Mouse (Mus musculus): ENCODE measurements around the gene Lmo4.

The Lmo4 gene

DNA sequence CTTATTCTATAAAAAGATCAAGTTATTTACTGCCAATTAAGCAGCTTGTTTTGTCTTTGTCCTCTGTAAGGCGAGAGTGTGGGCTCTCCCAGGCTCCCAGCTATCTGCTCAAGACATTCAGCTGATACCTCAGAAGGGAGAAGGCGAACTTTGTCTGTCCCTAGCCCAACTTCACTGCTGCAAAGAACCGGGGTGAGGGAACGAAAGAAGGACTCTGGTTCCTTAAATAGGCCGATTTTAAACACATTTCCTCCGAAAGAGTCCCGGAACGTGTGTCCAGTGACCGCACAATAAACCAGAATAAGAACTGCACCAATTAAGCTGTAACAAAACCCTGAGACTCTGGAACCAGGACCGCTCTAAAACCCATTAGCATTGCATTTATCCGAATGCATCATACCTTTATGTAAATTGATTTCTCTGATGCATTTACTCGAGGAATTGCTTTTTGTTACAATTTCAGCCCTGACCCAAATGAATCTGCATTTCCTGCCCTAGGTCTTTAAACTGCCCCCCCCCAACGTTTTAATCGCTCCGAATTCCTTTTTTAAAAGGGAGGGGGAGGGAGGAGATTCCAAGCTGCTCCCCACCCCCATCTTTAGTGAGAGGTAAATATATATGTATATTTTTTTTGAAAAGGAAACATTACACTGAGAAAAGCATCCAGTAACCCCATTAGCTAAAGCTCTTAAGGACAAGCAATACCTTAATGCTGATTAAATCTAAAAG, 1.6 kb downstream of the Lmo4 start:
- DNase-seq: peak; percentile 67

DNA sequence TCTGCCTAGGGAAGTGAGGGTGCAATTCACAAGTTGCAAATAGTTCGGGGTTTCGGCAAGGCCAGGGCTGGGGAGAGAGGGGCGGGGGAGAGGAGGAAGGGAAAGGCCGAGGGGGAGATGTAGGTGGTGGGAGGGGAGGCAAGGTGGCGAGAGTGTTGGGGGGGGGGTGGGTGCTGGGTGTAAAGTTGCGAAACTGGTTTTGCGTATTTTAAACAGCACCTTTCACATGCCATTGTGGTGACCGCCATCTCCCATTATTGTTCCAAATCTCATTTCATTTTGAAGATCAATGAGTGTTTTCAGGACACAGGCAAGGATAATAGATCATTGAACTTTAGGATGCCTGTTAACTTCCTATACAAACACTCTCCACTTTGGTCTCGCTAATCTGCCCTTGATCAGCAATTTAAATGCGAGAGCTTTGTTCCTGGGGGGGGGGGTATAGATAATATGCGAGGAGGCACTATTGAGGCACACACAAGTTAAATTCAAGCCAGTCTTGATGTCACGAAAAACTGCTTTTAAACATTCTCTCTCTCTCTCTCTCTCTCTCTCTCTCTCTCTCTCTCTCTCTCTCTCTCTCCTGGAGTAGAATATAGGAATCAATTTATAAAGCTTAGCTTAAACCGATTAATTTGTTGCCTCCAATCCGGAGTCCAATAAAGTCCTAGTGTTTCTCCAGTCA, 2.3 kb downstream of the Lmo4 start:
- DNase-seq: no peak

DNA sequence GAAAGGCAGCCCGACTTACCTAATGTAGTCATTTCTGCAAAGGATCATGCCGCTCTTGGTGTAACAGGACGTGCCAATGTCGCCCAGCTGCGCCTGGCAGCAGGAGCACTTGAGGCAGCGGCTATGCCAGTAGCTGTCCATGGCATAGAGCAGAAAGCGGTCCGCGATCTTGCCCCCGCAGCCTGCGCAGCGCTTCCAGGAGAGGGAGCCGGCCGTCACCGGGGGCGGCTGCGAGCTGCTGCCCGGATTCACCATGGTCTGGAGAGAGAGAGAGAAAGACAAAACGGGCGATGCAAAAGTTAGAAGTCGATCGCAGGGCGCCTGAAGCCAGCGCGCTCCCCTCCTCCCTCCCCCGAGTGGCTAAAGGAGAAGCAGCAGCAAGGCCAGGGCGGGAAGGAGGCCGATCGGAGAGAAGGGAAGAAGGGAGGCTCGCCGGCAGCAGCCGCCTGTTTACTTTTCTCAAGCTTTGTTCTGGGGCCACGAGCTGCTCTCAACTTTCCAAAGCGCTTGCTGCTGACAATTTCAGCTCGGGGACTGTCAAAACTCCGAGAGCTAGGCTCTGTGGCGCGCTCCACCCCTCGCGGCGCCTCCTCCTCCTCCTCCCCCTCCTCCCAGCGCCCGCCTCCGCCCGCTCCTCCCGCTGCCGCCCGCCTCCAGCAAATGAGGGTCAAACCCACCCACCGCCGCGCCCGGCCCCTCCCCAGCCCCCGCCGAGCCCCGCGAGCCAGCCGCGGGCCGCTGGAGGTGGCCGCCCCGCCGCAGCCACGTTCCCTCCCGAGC, 3.0 kb downstream of the Lmo4 start:
- DNase-seq: peak; percentile 92

DNA sequence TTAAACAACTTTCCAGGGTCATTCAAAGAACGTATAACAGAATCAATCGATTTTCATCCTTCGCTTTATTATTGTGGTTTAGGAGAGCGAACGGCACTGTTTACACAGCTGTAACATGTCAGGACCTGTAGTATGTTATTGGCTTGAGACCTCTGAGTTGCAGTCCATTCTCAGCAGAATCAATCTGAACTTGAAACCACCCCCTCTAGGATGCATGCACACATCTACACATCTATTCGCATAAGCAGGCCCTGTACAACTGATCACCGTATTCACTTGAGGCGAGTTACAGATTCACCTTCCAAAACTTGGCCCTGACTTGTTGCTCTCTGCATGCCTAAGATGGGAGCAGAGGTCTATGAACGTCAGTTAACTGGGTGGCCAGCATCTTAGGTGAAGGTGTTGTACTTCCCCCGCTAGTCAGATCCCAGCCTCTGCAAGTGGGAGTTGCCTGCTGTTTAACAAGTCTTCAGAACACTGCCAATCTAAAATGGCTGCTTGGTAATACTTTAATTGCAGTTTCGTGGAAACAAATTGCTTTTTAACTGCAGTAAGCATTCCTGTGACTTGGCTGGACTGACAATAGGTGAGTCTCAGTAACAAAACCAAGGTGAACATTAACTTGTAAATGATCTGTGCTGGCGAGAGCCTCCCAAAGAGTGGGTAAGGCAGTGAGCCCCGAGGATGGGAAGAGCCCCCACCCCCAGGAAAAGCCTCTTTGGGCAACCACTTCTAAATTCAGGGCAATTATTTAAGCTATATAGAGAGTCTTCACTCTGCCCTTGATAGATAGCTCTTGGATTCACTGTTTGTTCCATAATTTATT, 19.5 kb downstream of the Lmo4 start:
- DNase-seq: no peak

DNA sequence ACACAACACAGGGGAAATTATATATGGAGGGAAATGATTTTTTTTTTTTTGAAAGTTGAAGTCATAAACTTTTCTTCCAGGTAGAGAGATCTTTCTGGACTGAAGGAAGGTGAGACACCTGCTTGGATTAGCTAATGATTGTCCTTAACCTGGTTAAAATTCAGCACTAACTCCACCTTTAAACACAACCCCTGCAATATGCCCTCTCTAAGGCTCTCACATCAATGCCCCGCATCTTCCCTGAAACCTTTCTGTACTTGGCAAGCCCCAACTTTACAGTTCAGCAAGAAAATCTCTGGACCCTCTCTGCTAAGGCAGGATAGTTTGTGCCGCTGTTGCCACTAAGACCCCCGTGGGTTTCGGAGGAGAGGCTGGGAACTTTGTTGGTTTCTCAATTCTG, 20.1 kb downstream of the Lmo4 start:
- no peak for DNase-seq

DNA sequence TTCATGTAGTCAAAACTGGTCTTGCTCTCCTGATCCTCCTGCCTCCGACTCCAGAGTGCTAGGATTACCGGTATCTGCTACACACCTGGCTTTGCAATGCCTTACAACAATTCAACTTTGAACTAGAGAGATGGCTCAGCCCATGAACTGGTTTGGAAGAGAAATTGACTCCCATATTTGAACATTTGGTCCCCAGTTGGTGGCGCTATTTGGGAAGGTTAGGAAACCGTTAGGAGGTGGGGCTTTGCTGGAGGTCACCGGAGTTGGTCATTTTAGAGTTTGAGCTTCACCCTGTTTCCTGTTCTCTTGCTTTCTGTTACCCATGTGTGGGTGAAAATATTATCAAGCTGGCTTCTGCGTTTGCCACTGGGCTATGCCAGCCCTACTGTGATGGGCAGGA, 22.8 kb downstream of the Lmo4 start:
- no peak for DNase-seq

DNA sequence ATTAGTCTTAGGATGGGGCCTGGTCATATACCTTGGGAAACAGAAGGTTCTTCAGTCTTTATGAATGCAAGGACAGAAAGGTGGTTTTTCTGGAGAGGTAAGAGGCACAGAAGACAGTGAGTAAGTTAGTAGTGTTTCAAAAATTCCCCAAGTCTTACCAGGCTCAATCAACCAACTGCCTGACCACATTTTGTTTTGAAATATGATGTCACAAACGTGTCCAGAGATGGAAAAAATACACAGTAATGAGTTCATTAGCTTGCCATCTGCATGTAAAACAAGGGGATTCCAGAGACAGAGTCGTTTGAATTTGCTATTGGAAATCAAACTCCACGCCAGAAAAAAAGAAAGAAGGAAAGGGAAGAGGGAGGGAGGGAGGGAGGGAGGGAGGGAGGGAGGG, 26.1 kb downstream of the Lmo4 start:
- DNase-seq: no peak

DNA sequence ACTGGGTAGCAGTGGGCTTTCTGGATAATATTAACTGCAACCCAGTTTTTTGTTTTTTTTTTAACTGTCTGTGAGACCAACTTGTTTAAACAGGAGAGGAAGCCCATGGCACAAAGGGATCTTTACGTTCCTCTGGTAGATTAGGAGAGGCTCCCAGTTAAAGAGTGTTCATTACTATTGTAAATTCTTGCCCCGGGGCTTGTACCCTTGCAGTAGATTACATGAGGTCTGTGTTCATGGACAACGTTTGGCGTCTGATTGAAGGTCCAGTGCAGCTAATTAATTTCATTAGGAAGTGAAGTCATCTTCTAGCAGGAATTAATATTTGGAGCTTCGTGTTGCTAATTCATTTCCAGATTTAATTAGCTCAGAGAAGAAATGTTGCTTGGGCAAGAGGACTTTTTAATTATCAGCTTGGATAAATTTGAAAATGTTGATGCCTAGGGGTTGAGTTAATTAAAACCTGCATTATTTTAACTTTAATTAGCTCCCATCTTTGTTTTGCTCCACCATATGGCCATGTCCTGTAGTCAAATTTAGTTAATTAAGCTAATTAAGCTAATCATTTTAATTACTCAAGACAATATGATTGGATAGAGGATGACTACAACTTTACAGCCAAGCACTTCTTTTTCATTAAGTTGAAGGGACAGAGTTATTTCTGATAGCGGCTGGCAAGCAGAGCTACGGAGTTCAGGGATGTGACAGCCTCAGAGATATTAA, 31.0 kb downstream of the Lmo4 start:
- no peak for DNase-seq

DNA sequence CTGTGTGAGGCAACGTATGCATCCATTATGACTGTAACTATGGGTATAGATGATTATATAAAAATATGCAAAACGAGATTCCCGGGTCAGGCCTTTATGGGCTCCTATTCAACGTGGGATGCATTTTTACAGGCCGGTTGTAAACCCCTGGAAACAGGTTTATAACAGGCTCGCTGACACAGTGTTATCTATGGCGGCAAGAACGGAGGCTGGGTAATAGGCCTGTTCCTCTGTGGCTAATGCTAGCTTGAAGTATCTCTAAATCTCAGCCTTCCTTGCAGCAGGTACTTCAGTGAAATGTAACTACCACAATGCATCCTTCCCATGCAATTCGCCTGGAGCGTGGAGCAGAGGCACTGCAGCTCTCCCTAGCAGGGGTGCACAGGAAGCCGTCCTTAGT, 31.9 kb downstream of the Lmo4 start:
- no peak for DNase-seq

DNA sequence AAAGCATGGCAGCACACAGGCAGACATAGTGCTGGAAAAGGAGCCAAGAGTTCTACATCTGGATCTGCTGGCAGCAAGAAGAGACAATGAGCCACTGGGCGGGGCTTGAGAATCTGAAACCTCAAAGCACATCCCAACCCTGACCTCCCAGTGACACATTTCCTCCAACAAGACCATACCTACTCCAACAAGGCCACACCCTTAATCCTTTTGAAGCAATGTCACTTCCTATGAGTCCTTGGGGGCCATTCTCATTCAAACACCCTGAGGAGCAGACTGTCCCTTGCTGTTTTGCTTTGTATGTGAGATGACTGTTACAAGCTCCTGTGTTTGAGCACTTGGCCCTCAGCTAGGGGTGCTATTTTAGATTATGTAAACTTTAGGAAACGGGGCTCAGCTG, 33.3 kb downstream of the Lmo4 start:
- no peak for DNase-seq

DNA sequence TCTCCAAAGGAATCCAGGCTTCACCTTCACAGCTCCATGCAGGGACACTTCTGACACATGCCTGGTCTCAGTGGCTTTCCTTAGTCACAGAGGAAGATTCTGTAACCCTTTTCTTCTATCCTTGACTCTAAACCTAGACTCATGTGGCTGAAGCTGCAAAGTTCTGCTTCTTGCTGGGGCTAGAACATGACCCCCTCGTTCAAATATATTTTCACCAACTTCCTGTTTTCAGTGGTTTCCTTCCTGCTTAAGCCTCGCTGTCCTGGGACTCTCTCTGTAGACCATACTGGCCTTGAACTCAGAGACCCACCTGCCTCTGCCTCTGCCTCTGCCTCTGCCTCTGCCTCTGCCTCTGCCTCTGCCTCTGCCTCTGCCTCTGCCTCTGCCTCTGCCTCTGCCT, 34.5 kb downstream of the Lmo4 start:
- DNase-seq: no peak

DNA sequence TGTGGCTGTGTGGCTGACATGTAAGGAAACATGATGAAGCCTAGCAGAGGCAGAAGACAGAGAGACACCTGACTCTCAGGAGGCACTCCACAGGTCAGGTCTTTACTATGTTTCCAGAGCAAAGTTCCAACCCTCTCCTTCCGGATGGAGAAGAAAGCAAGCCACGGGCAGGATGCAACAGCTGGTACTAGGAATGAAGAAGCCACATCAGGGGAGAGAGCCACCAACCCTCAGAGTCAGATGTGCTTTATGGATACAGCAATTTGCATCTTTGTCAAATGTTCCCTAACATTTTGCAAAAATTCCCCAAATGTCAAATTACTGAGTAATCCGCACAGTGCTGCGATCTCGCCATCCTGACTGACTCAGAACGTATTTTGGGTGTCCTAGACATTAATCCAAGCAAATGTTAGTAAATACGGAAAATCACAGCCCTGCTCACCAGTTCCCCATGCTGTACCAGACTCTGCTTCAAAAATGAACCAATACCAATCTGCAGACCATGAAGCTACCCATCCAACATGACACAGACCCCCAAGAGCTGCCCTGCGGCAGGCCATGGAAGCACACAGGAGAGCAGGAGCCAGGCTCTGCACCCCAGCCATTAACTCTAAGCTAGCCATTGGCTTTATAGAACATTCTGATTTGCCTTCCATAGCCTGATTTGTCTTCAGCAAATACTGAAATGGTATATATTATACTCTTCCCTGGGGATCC, 38.4 kb downstream of the Lmo4 start:
- no peak for DNase-seq

DNA sequence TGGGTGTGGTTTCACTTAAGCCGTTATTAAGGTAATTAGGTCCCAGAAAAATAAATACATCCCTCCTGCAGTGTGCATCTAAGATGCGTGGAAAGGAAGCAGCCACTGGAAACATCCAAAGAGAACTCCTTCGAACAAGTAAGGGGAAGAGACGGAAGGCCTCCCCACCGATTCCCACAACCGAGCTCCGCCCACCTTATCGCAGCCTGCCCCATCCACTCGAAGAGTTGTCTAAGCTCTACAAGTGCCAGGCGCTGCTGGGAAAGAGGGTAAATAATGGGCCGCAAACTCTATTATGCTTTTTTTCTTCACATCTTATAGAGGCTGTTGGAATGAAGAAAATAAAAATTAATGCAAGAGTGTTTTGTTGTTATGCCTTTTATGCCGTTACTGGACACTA, 39.6 kb downstream of the Lmo4 start:
- no peak for DNase-seq

DNA sequence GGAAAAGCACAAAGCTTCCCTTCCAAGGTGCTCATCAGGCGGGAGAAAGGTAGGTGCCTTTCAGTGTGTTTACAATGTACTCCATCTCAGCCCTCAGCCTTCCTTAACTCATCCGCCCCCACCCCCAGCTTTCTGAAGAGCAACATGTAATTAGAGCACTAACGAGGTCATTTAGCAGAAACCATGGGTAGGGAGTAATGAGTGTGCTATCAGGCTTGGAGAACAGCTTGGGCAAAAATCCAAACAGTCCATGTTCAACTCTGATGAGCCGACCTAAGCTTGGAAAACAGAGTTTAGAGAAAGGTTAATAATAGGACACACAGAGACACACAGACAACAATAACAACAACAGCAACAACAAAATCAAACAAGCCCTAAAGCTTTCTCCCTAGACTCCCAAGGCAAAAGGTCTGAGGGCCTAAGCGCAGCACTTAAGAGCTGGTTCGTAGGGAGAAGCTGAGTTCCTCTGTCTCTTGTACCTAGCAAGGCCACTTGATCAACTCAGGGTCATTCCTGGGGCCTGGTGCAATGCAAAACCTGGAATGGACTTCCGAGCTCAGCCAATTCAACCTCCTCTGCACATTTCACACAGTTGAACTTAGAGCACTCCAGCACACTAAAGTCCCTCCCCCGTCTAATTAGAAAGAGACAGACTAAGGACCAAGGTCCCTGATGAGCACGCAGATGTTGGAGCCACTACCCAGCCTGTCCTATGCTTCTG, 40.2 kb downstream of the Lmo4 start:
- peak; percentile 47 for DNase-seq

DNA sequence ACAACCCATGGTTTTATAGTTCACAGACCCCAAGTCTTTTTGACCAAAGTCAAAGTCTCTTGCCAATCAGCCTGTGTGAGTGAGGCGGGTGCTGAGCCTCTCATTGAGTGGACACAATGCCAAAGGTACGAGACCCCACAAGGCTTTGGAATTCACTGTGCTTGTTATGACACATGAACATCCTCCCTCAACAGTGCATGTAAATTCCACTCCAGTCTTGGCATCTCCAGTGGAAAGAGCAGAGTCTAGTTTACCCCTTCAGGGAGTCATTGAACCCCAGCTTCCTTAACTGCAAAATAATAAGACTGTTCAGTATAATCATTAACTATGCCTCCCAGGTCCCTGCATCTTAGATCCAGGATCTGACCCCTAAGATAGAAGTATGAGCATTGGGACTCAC, 41.3 kb downstream of the Lmo4 start:
- no peak for DNase-seq

DNA sequence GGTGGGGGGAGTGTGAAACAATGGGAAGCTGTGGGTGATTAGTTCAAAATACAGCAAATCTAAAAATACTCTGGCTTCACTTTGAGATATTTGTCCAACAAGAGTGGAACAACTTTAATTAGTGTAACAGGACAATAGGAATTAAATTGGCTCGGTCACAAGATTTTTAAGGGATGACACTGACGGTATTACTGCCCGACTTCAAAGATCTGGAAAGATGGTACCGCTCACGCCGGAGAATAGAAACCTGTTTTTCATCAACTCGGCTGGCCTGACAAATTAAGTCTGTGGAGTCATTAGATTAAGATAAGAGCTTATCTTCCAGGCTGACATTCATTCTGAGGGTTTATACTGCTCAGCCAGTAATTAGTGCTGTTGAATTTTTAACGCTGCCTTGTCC, 42.9 kb downstream of the Lmo4 start:
- no peak for DNase-seq

DNA sequence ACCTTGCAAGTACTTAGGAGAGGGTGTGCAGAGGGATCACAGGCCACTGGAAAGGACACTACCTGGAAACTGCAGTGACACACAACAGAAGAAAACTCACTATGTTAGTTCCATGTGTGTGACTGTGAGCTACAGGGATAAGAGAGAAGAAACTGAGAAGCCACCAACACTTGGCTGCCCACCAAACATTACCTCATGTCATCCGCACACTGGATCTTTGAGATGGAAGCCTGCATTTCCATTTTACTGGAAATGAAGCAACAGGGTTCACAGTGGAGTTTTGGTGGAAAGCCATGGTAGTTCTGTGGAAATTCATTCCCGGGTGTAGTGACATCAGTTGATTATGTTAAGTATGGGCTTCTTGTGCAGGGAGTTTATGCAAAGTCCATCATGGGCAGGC, 43.8 kb downstream of the Lmo4 start:
- DNase-seq: no peak

DNA sequence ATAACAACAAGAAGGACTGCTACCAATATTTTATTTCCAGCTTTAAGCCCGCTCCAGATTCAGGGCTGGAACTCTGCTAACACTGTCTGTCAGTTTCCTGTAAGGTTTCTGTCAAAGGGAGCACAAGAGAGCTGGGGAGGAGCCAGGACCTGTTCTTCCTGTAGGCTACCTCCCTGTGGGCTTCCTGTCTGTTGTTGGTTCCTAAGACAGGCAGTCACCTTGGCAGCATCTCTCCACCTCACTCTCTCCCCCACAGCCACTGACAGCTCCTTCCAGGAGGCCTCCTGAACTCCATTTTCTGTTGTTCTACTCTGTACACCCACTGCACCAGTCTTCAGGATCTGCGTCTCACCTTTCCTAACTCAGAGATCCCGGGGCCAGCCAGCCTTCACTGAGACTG, 49.3 kb downstream of the Lmo4 start:
- DNase-seq: no peak

DNA sequence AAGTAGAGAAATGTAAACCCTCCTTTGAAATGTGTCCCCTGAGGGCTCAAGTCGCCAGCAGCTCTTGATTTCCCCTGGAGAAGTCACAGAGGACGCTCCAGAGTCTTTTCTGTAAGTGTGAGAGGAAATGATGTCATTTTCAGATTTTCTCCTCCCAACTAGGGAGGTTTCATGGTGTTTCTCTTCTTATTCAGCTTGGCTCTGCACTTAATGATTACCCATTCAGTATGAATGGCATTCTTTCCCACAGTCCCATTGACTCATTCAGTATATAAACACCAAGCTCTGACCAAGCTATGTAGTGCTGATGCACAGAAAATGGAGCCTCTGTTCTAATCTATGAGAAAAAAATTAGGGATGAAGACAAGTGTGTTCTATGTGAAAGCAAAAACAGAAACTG, 51.6 kb downstream of the Lmo4 start:
- DNase-seq: no peak

DNA sequence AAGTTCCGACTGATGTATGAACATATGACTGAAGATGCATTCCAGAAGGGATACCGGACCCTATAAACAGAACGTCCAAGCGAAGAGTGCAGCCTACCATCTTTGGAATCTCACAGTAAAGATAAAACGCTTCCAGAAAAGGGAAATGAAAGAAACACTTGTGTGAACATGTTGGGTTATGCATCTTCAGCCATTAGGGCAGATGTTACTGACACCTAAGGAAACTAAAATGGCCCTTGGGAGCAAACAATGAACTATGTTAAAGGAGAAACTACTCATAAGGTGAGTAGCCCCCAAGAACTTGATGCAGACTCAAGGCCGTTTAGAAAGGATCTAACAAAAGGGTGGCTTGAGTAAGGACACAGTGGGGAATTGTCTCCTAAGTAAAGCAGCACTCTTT, 54.0 kb downstream of the Lmo4 start:
- no peak for DNase-seq

DNA sequence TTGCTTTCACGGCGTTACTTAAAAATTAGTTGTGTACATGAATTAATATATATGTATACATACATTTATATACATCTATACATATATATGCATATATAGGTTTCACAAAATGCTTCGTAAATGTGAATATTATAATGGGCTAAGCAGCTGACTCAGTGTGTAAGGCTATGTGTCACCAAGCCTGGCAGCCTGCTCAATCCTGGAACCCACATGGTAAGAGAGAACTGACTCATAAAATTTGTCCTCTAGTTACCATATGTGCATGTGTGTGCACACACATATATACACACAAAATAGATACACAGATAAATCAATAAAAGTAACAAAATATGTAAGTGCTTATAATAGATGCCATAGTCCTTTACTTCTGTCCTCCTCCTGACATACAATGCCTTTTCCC, 56.8 kb downstream of the Lmo4 start:
- DNase-seq: no peak

All from embryo, embryonic 11 days (tissue).